Mouse (Mus musculus) embryonic facial prominence, embryonic 14.5 days (tissue): ENCODE data around the gene Map3k3. TPM values are rescaled to one million over a fixed set of nuclear protein-coding genes. Genes with fewer than 3 reads are reported as not detected.

Experiments used
- ATAC-seq: fragments of 200-750 bp; cut with Nextera tagmentation; 2 replicates; pipeline ENCODE4 v1.8.0; 2017; ENCODE audit warnings: low read depth, moderate number of reproducible peaks, moderate TSS enrichment
- DNase-seq: peaks from one replicate; pipeline ENCODE4 v3.0.0-alpha.2; 2015; ENCODE audit warnings: low spot score
- H3K27ac ChIP-seq: fragments of 300-500 bp; sonication (generic); replicated peaks from 2 replicates; pipeline ENCODE4 v1.5.1; 2014; ENCODE audit warnings: low read depth, mild to moderate bottlenecking, low read length, moderate library complexity
- H3K27me3 ChIP-seq: fragments of 300-500 bp; sonication (generic); replicated peaks from 2 replicates; pipeline ENCODE4 v1.6.1; 2014; ENCODE audit warnings: low read length; ENCODE audit not compliant: control insufficient read depth, insufficient read depth
- H3K36me3 ChIP-seq: fragments of 300-500 bp; sonication (generic); 2 replicates; pipeline ENCODE4 v1.6.1; 2014; ENCODE audit warnings: low read length, mixed read lengths; ENCODE audit not compliant: control insufficient read depth, insufficient read depth
- H3K4me1 ChIP-seq: fragments of 300-500 bp; sonication (generic); 2 replicates; pipeline ENCODE4 v1.6.1; 2014; ENCODE audit warnings: antibody characterized with exemption, low read length; ENCODE audit not compliant: control insufficient read depth, insufficient read depth
- H3K4me2 ChIP-seq: fragments of 300-500 bp; sonication (generic); 2 replicates; pipeline ENCODE4 v1.6.1; 2014; ENCODE audit warnings: low read depth, mild to moderate bottlenecking, low read length, moderate library complexity, mixed read lengths
- H3K4me3 ChIP-seq: fragments of 300-500 bp; sonication (generic); 2 replicates; pipeline ENCODE4 v1.5.1; 2014; ENCODE audit warnings: low read depth, mild to moderate bottlenecking, low read length
- H3K9ac ChIP-seq: fragments of 300-500 bp; sonication (generic); 2 replicates; pipeline ENCODE4 v1.6.1; 2014; ENCODE audit warnings: low read depth, mild to moderate bottlenecking, low read length, moderate library complexity, mixed read lengths
- H3K9me3 ChIP-seq: fragments of 300-500 bp; sonication (generic); 2 replicates; pipeline ENCODE4 v1.6.1; 2016; ENCODE audit warnings: low read length; ENCODE audit not compliant: control insufficient read depth
- WGBS: fragments of 180-500 bp; shearing (Covaris S2); extraction: QIAGEN DNeasy Blood & Tissue Kit; methylation state at CpG from one replicate; pipeline ENCODE4 v1.1.7; 2014; 5-methylcytosine and 5-hydroxymethylcytosine counted together
- polyA plus RNA-seq: library from polyadenylated mRNA; unstranded; fragments of >200 nt; fragmentation: Nextera tagmentation; extraction: Ambion mirVana; gene quantifications from 2 replicates; pipeline ENCODE4 v1.2.1, GENCODE M21; 2014

The Map3k3 gene
- 30.4 and 31.9 TPM in 2 replicates for polyA plus RNA-seq

GRCm38 (mm10) chr11:106083708-106084701, at the start of gene Map3k3:
Gene Map3k3, plus strand, starts transcription at chr11:106084613.
- peak within 1 kb of the TSS; percentile 93 for H3K4me3 ChIP-seq
- no peaks in the 10 kb centered on the region for H3K9me3 ChIP-seq
- H3K27ac ChIP-seq: peak within 1 kb of the TSS; percentile 99
- DNase-seq (peak; percentile 100), ATAC-seq (peak; percentile 99)
- peak within 1 kb of the TSS; percentile 83 for H3K9ac ChIP-seq
- no peaks in the 10 kb centered on the region for H3K36me3 ChIP-seq
- H3K27me3 ChIP-seq: no peaks in the 10 kb centered on the region
- 1% methylated on average over 46 of the region's 69 CpGs for WGBS
- peak within 1 kb of the TSS; percentile 65 for H3K4me2 ChIP-seq
- H3K4me1 ChIP-seq: peaks cover 13% of the 10 kb centered on the region

GRCm38 (mm10) chr11:106034986-106035385, 49.4 kb upstream of the Map3k3 start:
- DNase-seq: no peak
- no peak overlapping the region for H3K4me3 ChIP-seq
- H3K27me3 ChIP-seq: no peaks in the 10 kb centered on the region
- no peak overlapping the region for H3K27ac ChIP-seq
- 87% methylated on average over 9 of the region's 9 CpGs for WGBS
- H3K9ac ChIP-seq: no peak overlapping the region
- ATAC-seq: no peak
- no peaks in the 10 kb centered on the region for H3K36me3 ChIP-seq
- no peak overlapping the region for H3K4me2 ChIP-seq
- no peaks in the 10 kb centered on the region for H3K9me3 ChIP-seq
- H3K4me1 ChIP-seq: peaks cover 12% of the 10 kb centered on the region

- ATAC-seq: peak; percentile 99
- no peaks in the 10 kb centered on the region for H3K27me3 ChIP-seq
- peak within 1 kb of the TSS; percentile 91 for H3K4me2 ChIP-seq
- 0 out of 2 replicates have a peak, but pooled peaks cover 2% of the 10 kb centered on the region for H3K36me3 ChIP-seq
- H3K4me3 ChIP-seq: peak within 1 kb of the TSS; percentile 98
- no peaks in the 10 kb centered on the region for H3K9me3 ChIP-seq
- peak within 1 kb of the TSS; percentile 88 for H3K27ac ChIP-seq
- peak within 1 kb of the TSS; percentile 93 for H3K9ac ChIP-seq
- WGBS: under 1% methylated on average over 56 of the region's 66 CpGs
- peak; percentile 99 for DNase-seq
- H3K4me1 ChIP-seq: peaks cover 12% of the 10 kb centered on the region
Observed at GRCm38 (mm10) chr11:106036548-106037417, 47.6 kb upstream of the Map3k3 start, which contains the start of gene Dcaf7. Gene Dcaf7, plus strand, starts transcription at chr11:106036872.

GRCm38 (mm10) chr11:106037418-106037751, 47.0 kb upstream of the Map3k3 start:
- DNase-seq: peak; percentile 72
- peak overlapping the region; percentile 88 for H3K27ac ChIP-seq
- H3K36me3 ChIP-seq: 0 out of 2 replicates have a peak, but pooled peaks cover 2% of the 10 kb centered on the region
- H3K27me3 ChIP-seq: no peaks in the 10 kb centered on the region
- peaks cover 12% of the 10 kb centered on the region for H3K4me1 ChIP-seq
- H3K9me3 ChIP-seq: no peaks in the 10 kb centered on the region
- H3K9ac ChIP-seq: peak overlapping the region; percentile 93
- 0% methylated on average over 13 of the region's 13 CpGs for WGBS
- peak overlapping the region; percentile 98 for H3K4me3 ChIP-seq
- ATAC-seq: no peak; the same call in 1 of the 2 replicates
- peak overlapping the region; percentile 91 for H3K4me2 ChIP-seq

- Histone ChIP-seq H3K27ac (no peak overlapping the region), H3K4me3 (no peak overlapping the region), H3K27me3 (no peaks in the 10 kb centered on the region), H3K9ac (no peak overlapping the region), H3K4me2 (no peak overlapping the region), H3K36me3 (peaks cover 30% of the 10 kb centered on the region), H3K9me3 (no peaks in the 10 kb centered on the region), H3K4me1 (no peaks in the 10 kb centered on the region)
- DNase-seq (no peak), ATAC-seq (no peak)
Observed at GRCm38 (mm10) chr11:106044349-106044748, 40.1 kb upstream of the Map3k3 start.

GRCm38 (mm10) chr11:106045256-106045655, 39.2 kb upstream of the Map3k3 start:
- Histone ChIP-seq H3K4me1 (no peaks in the 10 kb centered on the region), H3K9ac (no peak overlapping the region), H3K4me3 (no peak overlapping the region), H3K4me2 (no peak overlapping the region), H3K27ac (no peak overlapping the region), H3K36me3 (peaks cover 38% of the 10 kb centered on the region), H3K9me3 (no peaks in the 10 kb centered on the region), H3K27me3 (no peaks in the 10 kb centered on the region)
- ATAC-seq (no peak), DNase-seq (no peak)
- 84% methylated on average over 1 of the region's 1 CpGs for WGBS

- Histone ChIP-seq H3K27me3 (no peaks in the 10 kb centered on the region), H3K9me3 (no peaks in the 10 kb centered on the region), H3K36me3 (peaks cover 43% of the 10 kb centered on the region), H3K4me1 (no peaks in the 10 kb centered on the region), H3K9ac (no peak overlapping the region), H3K4me2 (no peak overlapping the region), H3K4me3 (no peak overlapping the region), H3K27ac (no peak overlapping the region)
- ATAC-seq (no peak), DNase-seq (no peak)
- WGBS: 93% methylated on average over 3 of the region's 3 CpGs
Observed at GRCm38 (mm10) chr11:106045780-106046179, 38.6 kb upstream of the Map3k3 start.

- no peak for ATAC-seq
- Histone ChIP-seq H3K9ac (no peak overlapping the region), H3K27me3 (no peaks in the 10 kb centered on the region), H3K4me2 (no peak overlapping the region), H3K36me3 (peaks cover 48% of the 10 kb centered on the region), H3K9me3 (no peaks in the 10 kb centered on the region), H3K4me3 (no peak overlapping the region), H3K4me1 (no peaks in the 10 kb centered on the region), H3K27ac (no peak overlapping the region)
- no peak for DNase-seq
- 84% methylated on average over 9 of the region's 9 CpGs for WGBS
Observed at GRCm38 (mm10) chr11:106046584-106046983, 37.8 kb upstream of the Map3k3 start.
